10 mouse cellular contexts compared by ENCODE assay signal in the genomic region with DNA sequence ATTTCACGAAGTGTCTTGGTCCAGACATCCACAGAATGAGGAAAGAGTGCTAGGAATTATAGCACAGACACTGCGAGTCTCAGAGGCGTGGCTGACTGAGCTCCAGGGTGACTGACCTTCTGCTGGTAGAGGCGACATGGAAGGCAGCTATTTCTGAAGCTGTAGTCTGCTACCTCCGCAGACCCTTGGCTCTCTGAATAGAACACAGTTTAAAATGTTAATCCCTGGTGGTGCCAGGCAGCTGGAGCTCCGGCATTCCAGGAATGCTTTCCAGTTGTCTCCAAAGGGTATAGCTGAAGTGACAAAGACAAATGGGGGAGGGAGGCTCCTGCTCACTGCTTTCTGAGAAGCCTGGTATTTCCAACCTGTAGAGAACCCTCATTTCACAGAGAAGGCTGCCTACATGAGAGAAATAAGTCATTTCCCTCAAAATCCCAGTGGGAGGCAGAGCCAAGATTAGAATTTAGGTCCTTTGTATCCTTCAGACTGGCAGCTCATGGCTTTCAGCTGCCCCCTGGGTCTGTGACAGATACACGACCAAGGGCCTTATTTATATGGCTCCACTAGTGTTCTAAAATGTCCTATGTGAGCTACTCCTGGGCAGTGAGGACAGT. TPM values are rescaled to one million over a fixed set of nuclear protein-coding genes. Genes with fewer than 3 reads are reported as not detected.
A peak's percentile ranks its signal among the peaks of the same experiment; 100 is the strongest.
DNase-seq lines count a peak whose midpoint lies in the region; ATAC-seq and TF ChIP-seq lines count a peak whose summit lies in the region.
"Had no signal": no experiment of that assay in that cellular context is flagged by ENCODE, and none has a peak within 500 bp of the region (broad histone marks: within the 10 kb centered on the region; RNA-seq: fewer than 3 reads in every experiment).

No protein-coding gene starts in this region.

- 7% methylated on average over 7 of the region's 7 CpGs for WGBS in limb, embryonic 11.5 days
- WGBS in limb, embryonic 10.5 days, result 9% methylated on average over 7 of the region's 7 CpGs
- 8% methylated on average over 7 of the region's 7 CpGs for WGBS in heart, embryonic 14.5 days
- 8% methylated on average over 7 of the region's 7 CpGs for WGBS in limb, embryonic 14.5 days

- no peak for ATAC-seq in limb, embryonic 11.5 days (ENCODE audit: insufficient number of reproducible peaks, low FRiP score, low TSS enrichment, low read depth)
- ATAC-seq in heart, embryonic 14.5 days (ENCODE audit: insufficient number of reproducible peaks, insufficient read depth, low FRiP score, low read depth), result peak; percentile 62
- ATAC-seq in limb, embryonic 14.5 days (ENCODE audit: low FRiP score, low read depth), result peak; percentile 88

- no peak for TF ChIP-seq POLR2A in limb, embryonic 14.5 days (IDR thresholded peaks at IDR 0.05; ENCODE audit: borderline replicate concordance, extremely low read depth, insufficient read depth, insufficient read length)

- H3K9ac ChIP-seq in limb, embryonic 11.5 days (ENCODE audit: low read length), result no peak overlapping the region
- 0 out of 2 replicates have a peak overlapping the region, but pooled peaks have one; percentile 45 for H3K9ac ChIP-seq in heart, embryonic 14.5 days (ENCODE audit: low read length)
- H3K9ac ChIP-seq in limb, embryonic 14.5 days (ENCODE audit: low read depth, low read length, severe bottlenecking), result no peak overlapping the region

- no peaks in the 10 kb centered on the region for H3K9me3 ChIP-seq in limb, embryonic 11.5 days (ENCODE audit: control insufficient read depth, low read length)
- H3K9me3 ChIP-seq in limb, embryonic 10.5 days (replicated peaks), result no peaks in the 10 kb centered on the region
- H3K9me3 ChIP-seq in heart, embryonic 14.5 days (ENCODE audit: control insufficient read depth, low read length), result no peaks in the 10 kb centered on the region
- H3K9me3 ChIP-seq in limb, embryonic 14.5 days (ENCODE audit: control insufficient read depth, low read length), result no peaks in the 10 kb centered on the region
- H3K9me3 ChIP-seq: G1E had no signal

- H3K27ac ChIP-seq in limb, embryonic 11.5 days (replicated peaks; ENCODE audit: low read depth, low read length), result no peak overlapping the region
- H3K27ac ChIP-seq in limb, embryonic 10.5 days, result no peak overlapping the region
- peak overlapping the region; percentile 47 to 94 for H3K27ac ChIP-seq in heart, embryonic 14.5 days (replicated peaks in 1 of 2; ENCODE audit: control insufficient read depth in 1 of 2, insufficient read depth in 1 of 2, low read depth in 2 of 2, low read length in 2 of 2)
- H3K27ac ChIP-seq in limb, embryonic 14.5 days (replicated peaks; ENCODE audit: low read depth, low read length), result no peak overlapping the region; the same call in 1 of the 2 replicates

- H3K4me3 ChIP-seq in limb, embryonic 11.5 days (ENCODE audit: low read depth, low read length), result no peak overlapping the region
- H3K4me3 ChIP-seq in limb, embryonic 10.5 days, result no peak overlapping the region
- no peak overlapping the region for H3K4me3 ChIP-seq in heart, embryonic 14.5 days (ENCODE audit: control insufficient read depth in 1 of 2, insufficient read depth in 1 of 2, low read depth in 1 of 2, low read length in 2 of 2)
- H3K4me3 ChIP-seq in limb, embryonic 14.5 days (replicated peaks; ENCODE audit: low read length), result no peak overlapping the region

- no peak overlapping the region for H3K4me2 ChIP-seq in limb, embryonic 11.5 days (ENCODE audit: low read depth, severe bottlenecking)
- peak overlapping the region; percentile 22; the same call in 1 of the 2 replicates for H3K4me2 ChIP-seq in heart, embryonic 14.5 days (ENCODE audit: low read length)
- H3K4me2 ChIP-seq in limb, embryonic 14.5 days (replicated peaks; ENCODE audit: low read depth, low read length, severe bottlenecking), result no peak overlapping the region

- H3K36me3 ChIP-seq in limb, embryonic 11.5 days (ENCODE audit: control insufficient read depth, insufficient read depth, low read length), result no peaks in the 10 kb centered on the region
- H3K36me3 ChIP-seq in limb, embryonic 10.5 days, result no peaks in the 10 kb centered on the region
- peaks cover 56% of the 10 kb centered on the region for H3K36me3 ChIP-seq in heart, embryonic 14.5 days (ENCODE audit: control insufficient read depth, insufficient read depth, low read length)
- H3K36me3 ChIP-seq in limb, embryonic 14.5 days (ENCODE audit: control insufficient read depth, insufficient read depth, low read length), result no peaks in the 10 kb centered on the region
- H3K36me3 ChIP-seq: G1E had no signal

- intact Hi-C loops in left cerebral cortex, postnatal 36 days (cut with DNase I), result no loop called here

- H3K4me1 ChIP-seq in limb, embryonic 11.5 days (ENCODE audit: control insufficient read depth, insufficient read depth, low read length), result 0 out of 2 replicates have a peak, but pooled peaks cover 3% of the 10 kb centered on the region
- H3K4me1 ChIP-seq in limb, embryonic 10.5 days, result peaks cover 23% of the 10 kb centered on the region
- H3K4me1 ChIP-seq in heart, embryonic 14.5 days (ENCODE audit: control insufficient read depth in 2 of 2, insufficient read depth in 2 of 2, low read length in 2 of 2), result peaks cover 13 to 44% of the 10 kb centered on the region in 2 experiments
- H3K4me1 ChIP-seq in limb, embryonic 14.5 days (ENCODE audit: control insufficient read depth, insufficient read depth, low read length), result peaks cover 7% of the 10 kb centered on the region

- no peaks in the 10 kb centered on the region for H3K27me3 ChIP-seq in limb, embryonic 11.5 days (ENCODE audit: control insufficient read depth, insufficient read depth, low read length)
- H3K27me3 ChIP-seq in limb, embryonic 10.5 days (ENCODE audit: low read depth, poor library complexity, severe bottlenecking), result no peaks in the 10 kb centered on the region
- no peaks in the 10 kb centered on the region for H3K27me3 ChIP-seq in heart, embryonic 14.5 days (ENCODE audit: control insufficient read depth, insufficient read depth, low read length)
- H3K27me3 ChIP-seq in limb, embryonic 14.5 days (ENCODE audit: control insufficient read depth, insufficient read depth, low read length), result no peaks in the 10 kb centered on the region

- peak; percentile 28 for DNase-seq in limb, embryonic 11.5 days (ENCODE audit: low spot score)
- DNase-seq in limb, embryonic 10.5 days (ENCODE audit: low spot score), result no peak
- peak; percentile 76 for DNase-seq in embryo, embryonic 10 days (ENCODE audit: low spot score)
- peak; percentile 63 for DNase-seq in limb, embryonic 14.5 days (ENCODE audit: low spot score)
- DNase-seq in left cerebral cortex, postnatal 36 days (ENCODE audit: low spot score in 2 of 2), result no peak
- DNase-seq in natural killer cell, adult 2 months (ENCODE audit: low spot score in 2 of 2), result no peak
- DNase-seq in spleen, postnatal 4 days (ENCODE audit: low spot score in 2 of 2), result no peak
- DNase-seq: thymus, adult 18-20 months had no signal

RNA-seq across cellular contexts. Expression of a gene that starts 27.6 kb away (rescaled TPM):
- 0.29 TPM in 1 of 2 replicates, not detected in the other for polyA plus RNA-seq in limb, embryonic 11.5 days (2014; fragmentation: Nextera tagmentation; extraction: Ambion mirVana)
- not detected in 2 replicates for polyA plus RNA-seq in limb, embryonic 10.5 days (2016; fragmentation: Nextera tagmentation; extraction: Ambion mirVana)
- polyA plus RNA-seq in heart, embryonic 14.5 days (2014; fragmentation: Nextera tagmentation; extraction: Ambion mirVana), result not detected in 2 replicates
- 0.23 TPM in 1 of 2 replicates, not detected in the other for polyA plus RNA-seq in limb, embryonic 14.5 days (2012; rRNA removed)
- not detected in 2 replicates for polyA plus RNA-seq in limb, embryonic 14.5 days (2014; fragmentation: Nextera tagmentation; extraction: Ambion mirVana)
- not detected for total RNA-seq in left cerebral cortex, postnatal 36 days (2021)
- total RNA-seq: G1E had no signal
- polyA plus RNA-seq: G1E had no signal

RNA-seq across cellular contexts. Expression of a gene that starts 44.2 kb away (rescaled TPM):
- polyA plus RNA-seq in limb, embryonic 11.5 days (2014; fragmentation: Nextera tagmentation; extraction: Ambion mirVana), result 41.6 and 44.5 TPM in 2 replicates
- 27.0 and 32.0 TPM in 2 replicates for polyA plus RNA-seq in limb, embryonic 10.5 days (2016; fragmentation: Nextera tagmentation; extraction: Ambion mirVana)
- 65.1 and 69.2 TPM in 2 replicates for polyA plus RNA-seq in heart, embryonic 14.5 days (2014; fragmentation: Nextera tagmentation; extraction: Ambion mirVana)
- 15.2 and 23.5 TPM in 2 replicates for polyA plus RNA-seq in limb, embryonic 14.5 days (2012; rRNA removed)
- polyA plus RNA-seq in limb, embryonic 14.5 days (2014; fragmentation: Nextera tagmentation; extraction: Ambion mirVana), result 45.9 and 47.0 TPM in 2 replicates
- 10 to 100 TPM; 14.1 to 15.2 TPM for total RNA-seq in left cerebral cortex, postnatal 36 days (2021)

Comparison
In these comparisons a context has a peak if more than half of its experiments do, and no peak if none do; other contexts are left out.
1. DNase-seq: peak in limb, embryonic 11.5 days (single experiment), embryo, embryonic 10 days (single experiment) and limb, embryonic 14.5 days (single experiment); none in limb, embryonic 10.5 days (single experiment), left cerebral cortex, postnatal 36 days (0 of 2), natural killer cell, adult 2 months (0 of 2) and spleen, postnatal 4 days (0 of 2).
2. H3K27ac ChIP-seq: peak in heart, embryonic 14.5 days (2 of 2); none in limb, embryonic 11.5 days (single experiment), limb, embryonic 10.5 days (single experiment) and limb, embryonic 14.5 days (single experiment).